Mouse (Mus musculus): Measurements from ENCODE around the gene Fam173b. TPM values are rescaled to one million over a fixed set of nuclear protein-coding genes. Genes with fewer than 3 reads are reported as not detected.

Gene Fam173b
- polyA plus RNA-seq, 1 experiment from 2014 or later: 9.8 TPM

DNA sequence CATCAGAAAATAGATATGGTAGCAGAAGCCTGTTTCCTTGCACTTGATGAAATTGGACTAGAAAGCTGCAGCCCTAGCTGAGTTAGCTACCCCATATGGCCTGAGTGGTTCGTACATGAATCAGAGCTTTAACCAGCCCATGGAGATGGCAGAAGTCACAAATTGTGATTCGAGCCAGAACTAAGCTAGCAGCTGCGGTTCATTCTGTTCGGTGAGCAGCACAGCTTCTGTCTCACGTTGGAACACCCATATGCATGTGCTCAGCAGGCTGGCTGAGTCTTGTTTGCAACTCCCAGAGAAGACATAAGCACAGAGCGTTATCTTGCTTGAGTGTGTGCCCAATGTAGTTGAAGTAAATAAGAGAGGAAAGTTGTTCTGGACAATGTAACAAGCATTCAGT lies 32.9 kb downstream of the Fam173b start:
- Histone ChIP-seq H3K9me3 (ENCODE audit: control insufficient read depth) (no peaks in the 10 kb centered on the region), H3K4me3 (ENCODE audit: low read depth, low read length) (no peak overlapping the region), H3K9ac (ENCODE audit: low read depth, low read length) (no peak overlapping the region), H3K27ac (ENCODE audit: low read depth, low read length) (no peak overlapping the region), H3K36me3 (ENCODE audit: control insufficient read depth, insufficient read depth) (no peaks in the 10 kb centered on the region), H3K4me1 (replicated peaks; ENCODE audit: control insufficient read depth, insufficient read depth, low read length) (no peaks in the 10 kb centered on the region), H3K4me2 (replicated peaks; ENCODE audit: low read depth) (no peak overlapping the region), H3K27me3 (replicated peaks; ENCODE audit: control insufficient read depth, insufficient read depth, low read length) (no peaks in the 10 kb centered on the region)
- WGBS: 74% methylated on average over 6 of the region's 6 CpGs
- no peak for ATAC-seq
- no peak for TF ChIP-seq CTCF (IDR thresholded peaks at IDR 0.05; ENCODE audit: low read depth)

- ATAC-seq: no peak
- Histone ChIP-seq H3K36me3 (ENCODE audit: control insufficient read depth, insufficient read depth) (no peaks in the 10 kb centered on the region), H3K4me1 (replicated peaks; ENCODE audit: control insufficient read depth, insufficient read depth, low read length) (no peaks in the 10 kb centered on the region), H3K4me3 (ENCODE audit: low read depth, low read length) (no peak overlapping the region), H3K27ac (ENCODE audit: low read depth, low read length) (no peak overlapping the region), H3K27me3 (replicated peaks; ENCODE audit: control insufficient read depth, insufficient read depth, low read length) (no peaks in the 10 kb centered on the region), H3K4me2 (replicated peaks; ENCODE audit: low read depth) (no peak overlapping the region), H3K9me3 (ENCODE audit: control insufficient read depth) (no peaks in the 10 kb centered on the region), H3K9ac (ENCODE audit: low read depth, low read length) (no peak overlapping the region)
- 74% methylated on average over 9 of the region's 9 CpGs for WGBS
- TF ChIP-seq CTCF (IDR thresholded peaks at IDR 0.05; ENCODE audit: low read depth): no peak
Observed at GRCm38 (mm10) chr15:31636091-31636595, 34.5 kb downstream of the Fam173b start.

DNA sequence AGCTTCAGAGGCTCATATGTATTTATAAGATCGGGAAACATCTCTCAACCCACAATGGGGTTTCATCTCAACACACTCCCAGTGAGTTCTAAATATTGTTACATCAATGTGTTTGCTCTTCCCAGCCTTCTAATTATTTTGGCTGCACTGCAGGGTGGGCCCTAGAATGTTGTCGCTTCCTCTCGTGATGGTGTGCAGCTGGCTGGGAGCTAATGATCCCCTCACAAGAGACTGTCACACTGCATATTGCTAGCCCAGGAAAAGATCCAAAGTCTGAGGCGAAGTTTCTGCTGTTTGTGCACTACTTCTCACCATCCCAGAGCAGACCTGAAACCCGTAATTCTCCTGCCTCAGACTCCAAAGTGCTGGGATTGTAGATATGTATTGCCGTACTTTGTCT lies 45.6 kb downstream of the Fam173b start:
- Histone ChIP-seq H3K4me2 (replicated peaks; ENCODE audit: low read depth) (no peak overlapping the region), H3K9ac (ENCODE audit: low read depth, low read length) (no peak overlapping the region), H3K27me3 (replicated peaks; ENCODE audit: control insufficient read depth, insufficient read depth, low read length) (no peaks in the 10 kb centered on the region), H3K36me3 (ENCODE audit: control insufficient read depth, insufficient read depth) (no peaks in the 10 kb centered on the region), H3K4me1 (replicated peaks; ENCODE audit: control insufficient read depth, insufficient read depth, low read length) (no peaks in the 10 kb centered on the region; the same call in 1 of the 2 replicates), H3K9me3 (ENCODE audit: control insufficient read depth) (no peaks in the 10 kb centered on the region), H3K27ac (ENCODE audit: low read depth, low read length) (no peak overlapping the region), H3K4me3 (ENCODE audit: low read depth, low read length) (no peak overlapping the region)
- no peak for TF ChIP-seq CTCF (IDR thresholded peaks at IDR 0.05; ENCODE audit: low read depth)
- 68% methylated on average over 6 of the region's 6 CpGs for WGBS
- ATAC-seq: no peak

DNA sequence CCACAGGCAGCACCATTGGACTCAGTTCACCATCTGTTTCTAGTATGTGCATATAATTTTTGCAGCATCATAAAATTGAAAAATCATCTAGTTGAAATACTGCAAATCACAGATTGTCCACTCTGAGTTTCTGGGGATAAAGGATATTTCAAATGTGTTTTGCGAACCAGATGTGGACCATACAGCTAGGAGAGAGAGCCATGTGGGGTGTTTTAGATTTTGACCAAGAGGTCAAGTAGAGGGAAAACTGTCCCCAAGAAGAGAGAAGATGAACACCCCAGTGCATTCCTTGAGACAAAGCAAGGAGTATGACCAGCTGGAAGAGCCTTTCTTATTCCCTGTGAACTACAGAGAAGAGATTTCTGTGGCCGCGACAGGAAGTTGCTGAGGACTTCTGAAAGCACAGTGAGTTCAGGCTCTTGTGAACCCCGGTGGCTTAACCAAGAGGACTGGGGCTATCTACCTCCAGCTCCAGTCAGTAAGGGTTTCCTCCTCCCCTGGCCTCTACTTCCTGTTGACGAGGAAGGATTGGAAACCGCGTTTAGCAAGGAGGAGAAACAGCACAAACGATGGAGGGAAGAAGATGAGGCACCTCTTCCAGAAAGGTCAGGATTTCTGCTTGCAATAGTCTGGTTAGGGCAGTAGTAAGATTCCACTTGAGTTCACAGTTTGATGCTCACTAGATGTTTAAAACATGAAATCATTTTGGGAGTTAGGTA lies 46.4 kb downstream of the Fam173b start:
- Histone ChIP-seq H3K4me3 (ENCODE audit: low read depth, low read length) (no peak overlapping the region), H3K27ac (ENCODE audit: low read depth, low read length) (no peak overlapping the region), H3K9ac (ENCODE audit: low read depth, low read length) (no peak overlapping the region), H3K36me3 (ENCODE audit: control insufficient read depth, insufficient read depth) (no peaks in the 10 kb centered on the region), H3K4me2 (replicated peaks; ENCODE audit: low read depth) (no peak overlapping the region), H3K9me3 (ENCODE audit: control insufficient read depth) (no peaks in the 10 kb centered on the region), H3K4me1 (replicated peaks; ENCODE audit: control insufficient read depth, insufficient read depth, low read length) (no peaks in the 10 kb centered on the region; the same call in 1 of the 2 replicates), H3K27me3 (replicated peaks; ENCODE audit: control insufficient read depth, insufficient read depth, low read length) (no peaks in the 10 kb centered on the region)
- no peak for TF ChIP-seq CTCF (IDR thresholded peaks at IDR 0.05; ENCODE audit: low read depth)
- 56% methylated on average over 8 of the region's 8 CpGs for WGBS
- no peak for ATAC-seq

DNA sequence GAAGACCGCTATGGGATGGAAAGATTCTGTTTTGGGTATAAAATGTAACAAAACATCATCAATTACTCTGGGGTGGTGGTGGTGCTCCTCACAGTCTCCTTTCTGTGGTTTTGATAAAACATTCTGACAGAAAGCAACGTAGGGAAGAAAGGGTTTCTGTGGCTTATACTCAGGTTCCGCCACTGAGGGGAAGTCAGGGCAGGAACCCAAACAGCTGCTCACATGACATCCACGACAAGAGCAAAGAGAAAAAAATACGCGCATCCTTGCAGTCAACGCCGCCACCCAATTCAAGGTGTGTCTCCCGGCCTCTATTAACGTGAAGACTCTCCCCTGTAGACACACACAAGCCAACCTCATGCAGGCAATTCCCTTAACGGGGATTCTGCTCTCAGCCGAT lies 48.0 kb downstream of the Fam173b start:
- Histone ChIP-seq H3K4me3 (ENCODE audit: low read depth, low read length) (no peak overlapping the region), H3K36me3 (ENCODE audit: control insufficient read depth, insufficient read depth) (no peaks in the 10 kb centered on the region), H3K9ac (ENCODE audit: low read depth, low read length) (no peak overlapping the region), H3K27ac (ENCODE audit: low read depth, low read length) (no peak overlapping the region), H3K27me3 (replicated peaks; ENCODE audit: control insufficient read depth, insufficient read depth, low read length) (no peaks in the 10 kb centered on the region), H3K4me2 (replicated peaks; ENCODE audit: low read depth) (no peak overlapping the region), H3K9me3 (ENCODE audit: control insufficient read depth) (no peaks in the 10 kb centered on the region), H3K4me1 (replicated peaks; ENCODE audit: control insufficient read depth, insufficient read depth, low read length) (no peaks in the 10 kb centered on the region; the same call in 1 of the 2 replicates)
- 89% methylated on average over 12 of the region's 12 CpGs for WGBS
- no peak for TF ChIP-seq CTCF (IDR thresholded peaks at IDR 0.05; ENCODE audit: low read depth)
- no peak for ATAC-seq

DNA sequence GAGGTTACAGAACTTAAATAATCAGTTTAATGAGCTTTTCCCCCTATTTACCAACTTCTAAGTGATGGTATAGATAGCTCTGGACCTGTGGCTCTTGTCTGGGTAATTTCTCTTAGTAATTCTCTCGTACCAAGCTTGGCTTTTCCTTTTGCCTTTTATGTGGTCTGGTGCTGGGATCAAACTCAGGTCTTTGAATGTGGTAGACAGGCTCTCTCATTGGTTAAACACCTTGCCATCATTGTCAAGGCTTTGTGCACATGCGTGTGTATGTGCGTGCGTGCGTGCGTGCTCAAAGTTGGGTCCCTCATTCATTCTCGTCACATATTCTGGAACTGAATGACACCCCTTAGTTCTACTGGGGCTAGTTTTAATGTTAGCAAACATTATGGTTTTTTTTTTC lies 49.2 kb downstream of the Fam173b start:
- ATAC-seq: no peak

More for the DNA sequence above, 49.2 kb downstream of the Fam173b start:
- H3K4me1 ChIP-seq (replicated peaks; ENCODE audit: control insufficient read depth, insufficient read depth, low read length): no peaks in the 10 kb centered on the region; the same call in 1 of the 2 replicates
- H3K36me3 ChIP-seq (ENCODE audit: control insufficient read depth, insufficient read depth): no peaks in the 10 kb centered on the region
- no peaks in the 10 kb centered on the region for H3K9me3 ChIP-seq (ENCODE audit: control insufficient read depth)
- H3K9ac ChIP-seq (ENCODE audit: low read depth, low read length): no peak overlapping the region
- TF ChIP-seq CTCF (IDR thresholded peaks at IDR 0.05; ENCODE audit: low read depth): no peak
- H3K4me3 ChIP-seq (ENCODE audit: low read depth, low read length): no peak overlapping the region
- WGBS: 96% methylated on average over 7 of the region's 7 CpGs
- no peak overlapping the region for H3K27ac ChIP-seq (ENCODE audit: low read depth, low read length)
- no peak overlapping the region for H3K4me2 ChIP-seq (replicated peaks; ENCODE audit: low read depth)
- no peaks in the 10 kb centered on the region for H3K27me3 ChIP-seq (replicated peaks; ENCODE audit: control insufficient read depth, insufficient read depth, low read length)

All from intestine, postnatal 0 days (tissue).